ENCODE assay signal across 12 mouse cellular contexts in the genomic region with DNA sequence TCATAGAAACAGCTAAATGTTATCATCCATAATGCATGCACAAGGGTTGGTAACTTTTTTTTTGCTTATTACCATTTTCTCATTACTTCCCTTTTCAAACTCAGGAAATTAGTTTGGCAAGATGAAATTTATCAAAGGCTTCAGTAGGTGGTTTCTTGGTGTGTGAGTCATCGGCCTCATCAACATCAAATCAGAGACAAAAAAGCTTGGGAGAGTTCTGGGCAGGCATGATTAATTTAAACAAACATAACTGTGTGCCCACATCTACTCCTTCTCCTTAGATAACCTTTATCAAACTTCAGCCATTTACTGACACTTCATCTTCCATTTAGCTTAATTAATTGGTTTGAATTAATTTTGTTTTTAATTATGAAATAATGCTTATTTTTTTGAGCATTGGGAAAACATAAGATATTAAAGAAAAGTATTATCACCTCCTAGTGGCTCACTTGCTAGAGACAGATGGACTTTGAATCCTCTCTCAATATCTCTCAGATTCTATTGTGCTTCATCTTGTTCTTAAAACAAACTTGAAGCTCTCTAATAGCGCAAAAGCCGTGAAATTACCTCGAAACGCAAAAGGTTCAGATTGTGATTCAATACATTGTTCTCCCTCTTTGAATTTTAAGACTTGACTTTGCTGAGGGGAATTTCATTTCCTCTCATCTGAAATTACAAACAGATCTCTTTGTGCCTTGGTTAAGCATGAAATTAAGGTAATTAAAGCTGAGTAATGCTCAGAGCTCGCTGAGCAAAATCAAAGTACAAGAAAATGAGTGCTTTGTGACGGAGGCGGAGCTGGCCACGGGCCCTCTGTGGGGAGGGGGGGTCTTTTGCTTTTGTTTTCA.
DNase-seq lines count a peak whose midpoint lies in the region; ATAC-seq and TF ChIP-seq lines count a peak whose summit lies in the region.
"Had no signal": no experiment of that assay in that cellular context is flagged by ENCODE, and none has a peak within 500 bp of the region (broad histone marks: within the 10 kb centered on the region; RNA-seq: fewer than 3 reads in every experiment).

No protein-coding gene starts in this region.

- TF ChIP-seq POLR2A in cerebellum, adult 2 months (IDR thresholded peaks at IDR 0.05; ENCODE audit: borderline replicate concordance, insufficient read depth, low read length), result no peak

- ATAC-seq in embryonic facial prominence, embryonic 14.5 days (ENCODE audit: low read depth), result peak; percentile 63; the same call in 1 of the 2 replicates
- ATAC-seq in hindbrain, postnatal 0 days, result peak; percentile 62; the same call in 1 of the 2 replicates
- ATAC-seq in heart, embryonic 11.5 days (replicated peaks; ENCODE audit: insufficient number of reproducible peaks, low FRiP score, low TSS enrichment), result no peak
- no peak for ATAC-seq in cerebellum, adult (ENCODE audit: insufficient number of reproducible peaks, low FRiP score, low TSS enrichment)

- 15% methylated on average over 9 of the region's 9 CpGs for WGBS in cerebellum, adult 2 months
- WGBS in embryonic facial prominence, embryonic 14.5 days, result 31% methylated on average over 9 of the region's 9 CpGs
- 18% methylated on average over 9 of the region's 9 CpGs for WGBS in hindbrain, postnatal 0 days
- WGBS in heart, embryonic 11.5 days (ENCODE audit: insufficient replicate concordance), result 80% methylated on average over 9 of the region's 9 CpGs

- H3K36me3 ChIP-seq in embryonic facial prominence, embryonic 14.5 days (ENCODE audit: control insufficient read depth, insufficient read depth, low read length), result no peaks in the 10 kb centered on the region
- H3K36me3 ChIP-seq in hindbrain, postnatal 0 days (ENCODE audit: insufficient read depth, low read length), result no peaks in the 10 kb centered on the region
- H3K36me3 ChIP-seq in heart, embryonic 11.5 days (ENCODE audit: control insufficient read depth, insufficient read depth, low read length), result no peaks in the 10 kb centered on the region

- H3K27me3 ChIP-seq in cerebellum, adult 2 months (ENCODE audit: control insufficient read depth, insufficient read depth, low read length), result no peaks in the 10 kb centered on the region
- H3K27me3 ChIP-seq in embryonic facial prominence, embryonic 14.5 days (replicated peaks; ENCODE audit: control insufficient read depth, insufficient read depth, low read length), result no peaks in the 10 kb centered on the region
- no peaks in the 10 kb centered on the region for H3K27me3 ChIP-seq in hindbrain, postnatal 0 days (ENCODE audit: insufficient read depth, low read length)
- H3K27me3 ChIP-seq in heart, embryonic 11.5 days (ENCODE audit: control insufficient read depth, insufficient read depth, low read length), result no peaks in the 10 kb centered on the region

- DNase-seq in cerebellum, postnatal 10 days, result peak; percentile 1 to 3
- DNase-seq in cerebellum, adult 2 months, result no peak
- DNase-seq in 416B (ENCODE audit: low read depth), result peak; percentile 76
- DNase-seq in embryonic facial prominence, embryonic 14.5 days (ENCODE audit: low spot score), result peak; percentile 54
- peak; percentile 12 for DNase-seq in hindbrain, postnatal 0 days (ENCODE audit: low spot score)
- no peak for DNase-seq in urinary bladder, postnatal 36 days (ENCODE audit: low spot score in 2 of 2)
- DNase-seq: heart, postnatal 10 days; kidney, adult 11 months; lung, embryonic 14.5 days; thymus, adult 2 months had no signal

- TF ChIP-seq CTCF in cerebellum, adult 2 months (IDR thresholded peaks at IDR 0.05; ENCODE audit: borderline replicate concordance, insufficient read depth, low read depth, low read length), result no peak
- no peak for TF ChIP-seq CTCF in hindbrain, postnatal 0 days (IDR thresholded peaks at IDR 0.05; ENCODE audit: low read depth)

- no peak overlapping the region for H3K27ac ChIP-seq in cerebellum, adult 2 months (ENCODE audit: insufficient read depth, low read length)
- no peak overlapping the region for H3K27ac ChIP-seq in embryonic facial prominence, embryonic 14.5 days (replicated peaks; ENCODE audit: low read depth, low read length)
- H3K27ac ChIP-seq in hindbrain, postnatal 0 days, result no peak overlapping the region
- no peak overlapping the region for H3K27ac ChIP-seq in heart, embryonic 11.5 days (ENCODE audit: low read depth, low read length)

- H3K9ac ChIP-seq in embryonic facial prominence, embryonic 14.5 days (ENCODE audit: low read depth, low read length), result no peak overlapping the region
- H3K9ac ChIP-seq in hindbrain, postnatal 0 days (replicated peaks; ENCODE audit: low read length), result no peak overlapping the region
- no peak overlapping the region for H3K9ac ChIP-seq in heart, embryonic 11.5 days (ENCODE audit: low read depth, low read length)
- H3K9ac ChIP-seq: lung, embryonic 14.5 days had no signal

- H3K9me3 ChIP-seq in embryonic facial prominence, embryonic 14.5 days (ENCODE audit: control insufficient read depth, low read length), result no peaks in the 10 kb centered on the region
- H3K9me3 ChIP-seq in hindbrain, postnatal 0 days (ENCODE audit: low read length), result no peaks in the 10 kb centered on the region
- no peaks in the 10 kb centered on the region for H3K9me3 ChIP-seq in heart, embryonic 11.5 days (replicated peaks; ENCODE audit: control insufficient read depth, low read length)

- peak overlapping the region; percentile 16; the same call in 1 of the 2 replicates for H3K4me2 ChIP-seq in embryonic facial prominence, embryonic 14.5 days (ENCODE audit: low read depth, low read length)
- no peak overlapping the region for H3K4me2 ChIP-seq in hindbrain, postnatal 0 days (ENCODE audit: low read depth, low read length)
- no peak overlapping the region for H3K4me2 ChIP-seq in heart, embryonic 11.5 days
- H3K4me2 ChIP-seq: lung, embryonic 14.5 days had no signal

- H3K4me3 ChIP-seq in cerebellum, adult 2 months (replicated peaks; ENCODE audit: insufficient read depth, low read depth, low read length), result no peak overlapping the region
- H3K4me3 ChIP-seq in embryonic facial prominence, embryonic 14.5 days (ENCODE audit: low read depth, low read length), result no peak overlapping the region
- H3K4me3 ChIP-seq in hindbrain, postnatal 0 days (ENCODE audit: low read length), result no peak overlapping the region
- H3K4me3 ChIP-seq in heart, embryonic 11.5 days (ENCODE audit: low read depth, low read length), result no peak overlapping the region

- no peaks in the 10 kb centered on the region for H3K4me1 ChIP-seq in cerebellum, adult 2 months (ENCODE audit: control insufficient read depth, insufficient read depth, low read length)
- no peaks in the 10 kb centered on the region for H3K4me1 ChIP-seq in embryonic facial prominence, embryonic 14.5 days (ENCODE audit: control insufficient read depth, insufficient read depth, low read length)
- H3K4me1 ChIP-seq in hindbrain, postnatal 0 days (ENCODE audit: insufficient read depth, low read length), result no peaks in the 10 kb centered on the region
- H3K4me1 ChIP-seq in heart, embryonic 11.5 days (ENCODE audit: control insufficient read depth, insufficient read depth, low read length), result no peaks in the 10 kb centered on the region

Comparison
In these comparisons a context has a peak if more than half of its experiments do, and no peak if none do; other contexts are left out.
1. DNase-seq: peak in cerebellum, postnatal 10 days (2 of 2), 416B (single experiment), embryonic facial prominence, embryonic 14.5 days (single experiment) and hindbrain, postnatal 0 days (single experiment); none in cerebellum, adult 2 months (0 of 2) and urinary bladder, postnatal 36 days (0 of 2).
2. ATAC-seq: peak in embryonic facial prominence, embryonic 14.5 days (single experiment) and hindbrain, postnatal 0 days (single experiment); none in heart, embryonic 11.5 days (single experiment) and cerebellum, adult (single experiment).